Comparison of ENCODE assay signal across 8 mouse cellular contexts in genomic region chr13:74807446-74808151, GRCm38 (mm10). TPM values are rescaled to one million over a fixed set of nuclear protein-coding genes. Genes with fewer than 3 reads are reported as not detected.
DNase-seq lines count a peak whose midpoint lies in the region; ATAC-seq lines count a peak whose summit lies in the region.

No protein-coding gene starts in this region.

- H3K9me3 ChIP-seq in liver, embryonic 15.5 days (replicated peaks), result no peaks in the 10 kb centered on the region

- H3K9ac ChIP-seq in liver, embryonic 15.5 days, result peak overlapping the region; percentile 74

- peak overlapping the region; percentile 73 for H3K4me3 ChIP-seq in liver, embryonic 15.5 days (replicated peaks)

- WGBS in liver, embryonic 15.5 days (ENCODE audit: insufficient replicate concordance), result 1% methylated on average over 31 of the region's 31 CpGs

- H3K36me3 ChIP-seq in liver, embryonic 15.5 days (replicated peaks), result no peaks in the 10 kb centered on the region

- peaks cover 24% of the 10 kb centered on the region for H3K4me1 ChIP-seq in liver, embryonic 15.5 days (replicated peaks)

- DNase-seq in B cell, adult 2 months, result peak; percentile 83 to 85
- peak; percentile 77 for DNase-seq in embryo, embryonic 10.5 days (ENCODE audit: low spot score)
- DNase-seq in gastrocnemius, postnatal 25 days, result peak; percentile 81
- DNase-seq in natural killer cell, adult 2 months (ENCODE audit: low spot score in 2 of 2), result peak; percentile 49 to 69
- DNase-seq in testis, postnatal 10 days (ENCODE audit: low spot score), result peak; percentile 71

- no peaks in the 10 kb centered on the region for H3K27me3 ChIP-seq in liver, embryonic 15.5 days

- peak; percentile 82 for ATAC-seq in activated CD4-positive, CD25-positive, alpha-beta regulatory T cell, adult 4 months
- ATAC-seq in inflammation-experienced regulatory T-cells, adult 6 months, result peak; percentile 80
- peak; percentile 98 for ATAC-seq in liver, embryonic 15.5 days (ENCODE audit: insufficient read depth)

- H3K27ac ChIP-seq in liver, embryonic 15.5 days (replicated peaks), result peak overlapping the region; percentile 78

- H3K4me2 ChIP-seq in liver, embryonic 15.5 days, result peak overlapping the region; percentile 97

RNA-seq across cellular contexts. Expression of gene Cast, which starts 1.0 kb away (rescaled TPM):
- polyA plus RNA-seq in activated CD4-positive, CD25-positive, alpha-beta regulatory T cell, adult 4 months (2017; shearing (Covaris generic)), result 100 to 1,000 TPM; 196 to 222 TPM
- total RNA-seq in gastrocnemius, postnatal 25 days (2021), result 100 to 1,000 TPM in 1 of 2 experiments, 10 to 100 TPM in 1; 80.0 to 104 TPM
- polyA plus RNA-seq in inflammation-experienced regulatory T-cells, adult 6 months (2017; shearing (Covaris generic)), result 100 to 1,000 TPM; 169 to 206 (median 200) TPM
- polyA plus RNA-seq in liver, embryonic 15.5 days (2015; fragmentation: Nextera tagmentation; extraction: Ambion mirVana), result 37.3 and 37.6 TPM in 2 replicates

Comparison
In these comparisons a context has a peak if more than half of its experiments do, and no peak if none do; other contexts are left out.
1. Peak in every context shown above with its lines: DNase-seq, ATAC-seq, H3K4me3 ChIP-seq and H3K27ac ChIP-seq.